Mouse (Mus musculus): ENCODE data around the gene Slc47a2.

The Slc47a2 gene

DNA sequence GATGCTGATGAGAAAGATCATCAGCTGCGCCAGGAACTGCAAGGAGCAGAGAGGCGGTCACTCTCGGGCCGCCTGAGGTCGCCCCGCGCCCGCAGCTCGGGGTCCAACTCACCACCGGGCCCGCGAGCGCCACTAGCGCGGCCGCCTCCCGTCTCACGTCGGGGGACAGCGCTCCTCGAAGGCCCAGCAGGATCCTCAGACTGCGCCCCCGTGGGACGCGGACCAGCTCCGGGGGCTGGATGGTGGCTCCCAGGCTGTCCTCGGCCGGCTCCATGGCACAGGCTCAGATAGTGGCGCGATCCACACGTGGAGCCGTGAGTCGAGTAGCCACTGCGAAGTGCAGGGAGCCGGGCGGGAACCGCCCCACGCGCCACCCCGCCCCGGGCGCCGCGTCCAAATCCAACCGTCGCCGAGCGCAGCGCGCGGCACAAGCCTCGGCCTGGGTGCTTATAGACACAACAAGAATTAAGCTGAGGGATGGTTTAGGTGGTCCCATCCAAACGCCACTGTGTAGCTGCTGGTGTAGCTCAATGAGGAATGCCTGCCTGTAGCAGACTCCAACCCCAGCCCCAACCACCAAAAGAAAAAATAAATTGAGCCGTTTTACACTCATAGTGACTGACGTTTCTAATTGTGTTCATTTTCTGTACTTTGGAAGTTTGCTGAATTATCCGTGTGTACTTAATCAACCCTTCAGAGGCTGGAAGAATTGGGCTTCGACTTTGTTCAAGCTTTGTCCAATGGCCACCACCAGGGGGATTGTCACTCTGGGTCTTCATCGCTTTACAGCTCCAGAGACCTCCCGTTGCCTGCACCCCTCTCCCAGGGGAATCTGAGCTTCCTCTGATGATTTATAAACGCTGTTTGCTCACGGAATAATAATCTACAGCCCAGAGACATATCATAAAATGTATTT, at the start of gene Slc47a2:
Slc47a2 (minus strand) TSS at position 356 of the 916 bp plus-strand sequence.
- Histone ChIP-seq H3K4me3 (replicated peaks; ENCODE audit: low read length) (peak within 1 kb of the TSS; percentile 74), H3K36me3 (ENCODE audit: insufficient read depth, low read length) (peaks cover 6% of the 10 kb centered on the region; the same call in 1 of the 2 replicates), H3K9me3 (ENCODE audit: low read length) (no peaks in the 10 kb centered on the region), H3K27me3 (ENCODE audit: insufficient read depth, low read length) (peaks cover 52% of the 10 kb centered on the region), H3K4me1 (replicated peaks; ENCODE audit: low read depth, low read length) (peaks cover 11% of the 10 kb centered on the region)
- TF ChIP-seq NANOG (IDR thresholded peaks at IDR 0.05; ENCODE audit: borderline replicate concordance, low read length): no peak
- peak; percentile 45 for TF ChIP-seq CTCF (conservative IDR thresholded peaks at IDR 0.05; ENCODE audit: low read length)
- no peak for TF ChIP-seq POU5F1 (IDR thresholded peaks at IDR 0.05; ENCODE audit: borderline replicate concordance, low read length)

DNA sequence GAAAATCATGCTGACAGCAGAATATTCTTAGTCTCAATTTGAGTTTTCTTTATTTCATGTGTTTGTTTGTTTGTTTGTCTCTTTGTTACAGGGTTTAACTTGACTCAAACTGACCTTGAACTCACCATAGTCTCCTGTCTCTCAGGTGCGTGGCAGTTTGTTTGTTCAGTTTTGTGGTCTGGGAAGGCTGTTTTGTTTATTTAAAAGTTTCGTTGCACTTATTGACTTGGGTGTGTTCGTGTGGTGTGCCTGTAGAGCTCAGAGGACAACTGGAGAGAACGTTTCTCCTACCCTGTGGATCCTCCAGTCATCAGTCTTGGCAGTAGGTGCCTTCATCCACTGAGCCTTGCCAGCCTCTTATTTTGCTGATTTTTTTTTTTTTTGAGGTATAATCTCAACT, 46.3 kb upstream of the Slc47a2 start:
- H3K27me3 ChIP-seq (ENCODE audit: insufficient read depth, low read length): no peaks in the 10 kb centered on the region
- H3K36me3 ChIP-seq (ENCODE audit: insufficient read depth, low read length): no peaks in the 10 kb centered on the region
- H3K9me3 ChIP-seq (ENCODE audit: low read length): peaks cover 35% of the 10 kb centered on the region
- TF ChIP-seq POU5F1 (IDR thresholded peaks at IDR 0.05; ENCODE audit: borderline replicate concordance, low read length): no peak
- TF ChIP-seq NANOG (IDR thresholded peaks at IDR 0.05; ENCODE audit: borderline replicate concordance, low read length): no peak
- TF ChIP-seq CTCF (conservative IDR thresholded peaks at IDR 0.05; ENCODE audit: low read length): no peak
- H3K4me3 ChIP-seq (replicated peaks; ENCODE audit: low read length): no peak overlapping the region
- peaks cover 5% of the 10 kb centered on the region; the same call in 1 of the 2 replicates for H3K4me1 ChIP-seq (replicated peaks; ENCODE audit: low read depth, low read length)

DNA sequence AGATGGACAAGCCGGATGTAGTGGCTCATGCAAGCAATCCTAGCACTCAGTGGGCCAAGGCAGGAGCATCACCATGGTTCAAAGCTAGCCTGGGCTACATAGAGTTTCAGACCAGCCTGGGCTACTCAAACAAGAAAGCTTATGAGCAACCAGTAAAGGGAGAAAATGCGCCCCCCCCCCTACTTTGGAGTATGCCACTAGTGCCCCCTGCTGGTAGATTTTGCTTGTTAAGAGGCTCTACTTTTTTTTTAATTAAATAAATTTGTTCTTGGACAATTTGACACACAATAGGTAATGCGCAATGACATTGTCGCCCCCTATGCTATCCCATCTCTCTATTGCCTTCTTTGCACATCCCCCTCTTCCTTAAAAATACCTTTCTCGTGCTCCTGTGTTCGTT, 45.4 kb upstream of the Slc47a2 start:
- TF ChIP-seq CTCF (conservative IDR thresholded peaks at IDR 0.05; ENCODE audit: low read length) (peak; percentile 52), NANOG (IDR thresholded peaks at IDR 0.05; ENCODE audit: borderline replicate concordance, low read length) (no peak)
- H3K4me1 ChIP-seq (replicated peaks; ENCODE audit: low read depth, low read length): peaks cover 5% of the 10 kb centered on the region; the same call in 1 of the 2 replicates
- H3K9me3 ChIP-seq (ENCODE audit: low read length): peaks cover 31% of the 10 kb centered on the region
- no peaks in the 10 kb centered on the region for H3K27me3 ChIP-seq (ENCODE audit: insufficient read depth, low read length)
- no peaks in the 10 kb centered on the region for H3K36me3 ChIP-seq (ENCODE audit: insufficient read depth, low read length)
- no peak overlapping the region for H3K4me3 ChIP-seq (replicated peaks; ENCODE audit: low read length)

DNA sequence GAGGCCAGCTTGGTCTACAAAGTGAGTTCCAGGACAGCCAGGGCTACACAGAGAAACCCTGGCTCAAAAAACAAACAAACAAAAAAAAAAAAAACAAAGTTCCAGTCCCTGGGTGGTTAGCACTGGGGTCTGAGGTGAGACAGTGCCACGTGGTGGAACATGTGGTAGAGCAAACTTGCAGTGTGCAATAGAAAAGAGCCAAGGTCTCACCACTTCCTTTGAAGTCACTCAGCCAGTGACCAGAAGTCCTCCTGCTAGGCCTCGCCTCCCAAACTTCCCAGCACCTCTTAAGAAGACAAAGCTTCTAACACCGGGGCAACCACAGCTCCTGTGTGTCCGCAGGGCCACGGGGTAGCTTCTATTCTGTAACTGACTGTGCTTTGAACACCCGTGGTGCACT, 44.6 kb upstream of the Slc47a2 start:
- Histone ChIP-seq H3K36me3 (ENCODE audit: insufficient read depth, low read length) (no peaks in the 10 kb centered on the region), H3K27me3 (ENCODE audit: insufficient read depth, low read length) (no peaks in the 10 kb centered on the region), H3K9me3 (ENCODE audit: low read length) (peaks cover 24% of the 10 kb centered on the region), H3K4me3 (replicated peaks; ENCODE audit: low read length) (no peak overlapping the region), H3K4me1 (replicated peaks; ENCODE audit: low read depth, low read length) (peaks cover 5% of the 10 kb centered on the region; the same call in 1 of the 2 replicates)
- TF ChIP-seq NANOG (IDR thresholded peaks at IDR 0.05; ENCODE audit: borderline replicate concordance, low read length): no peak
- TF ChIP-seq POU5F1 (IDR thresholded peaks at IDR 0.05; ENCODE audit: borderline replicate concordance, low read length): no peak
- TF ChIP-seq CTCF (conservative IDR thresholded peaks at IDR 0.05; ENCODE audit: low read length): no peak

DNA sequence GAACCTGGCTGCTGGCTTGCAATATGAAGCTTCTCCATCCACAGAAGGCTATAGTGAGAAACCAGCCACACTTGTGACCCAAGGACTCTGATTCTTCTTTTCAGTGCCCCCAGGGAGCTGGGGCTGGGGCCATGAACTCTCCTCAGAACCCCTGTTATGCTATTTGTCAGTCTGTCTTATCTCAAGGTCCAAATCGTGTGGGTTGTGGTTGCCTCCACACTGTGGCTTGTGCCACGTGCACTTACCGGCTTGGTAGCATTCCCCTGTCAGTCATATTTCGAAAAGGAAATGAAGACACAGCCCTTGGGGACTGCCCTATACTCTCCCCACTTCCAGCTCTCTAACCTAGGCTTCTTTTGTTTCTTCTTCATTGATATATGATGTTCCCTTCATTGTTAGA, 43.1 kb upstream of the Slc47a2 start:
- peaks cover 9% of the 10 kb centered on the region; the same call in 1 of the 2 replicates for H3K27me3 ChIP-seq (ENCODE audit: insufficient read depth, low read length)
- peaks cover 14% of the 10 kb centered on the region for H3K9me3 ChIP-seq (ENCODE audit: low read length)
- TF ChIP-seq POU5F1 (IDR thresholded peaks at IDR 0.05; ENCODE audit: borderline replicate concordance, low read length) (no peak), CTCF (conservative IDR thresholded peaks at IDR 0.05; ENCODE audit: low read length) (no peak), NANOG (IDR thresholded peaks at IDR 0.05; ENCODE audit: borderline replicate concordance, low read length) (no peak)
- no peaks in the 10 kb centered on the region for H3K36me3 ChIP-seq (ENCODE audit: insufficient read depth, low read length)
- H3K4me1 ChIP-seq (replicated peaks; ENCODE audit: low read depth, low read length): peaks cover 5% of the 10 kb centered on the region; the same call in 1 of the 2 replicates
- H3K4me3 ChIP-seq (replicated peaks; ENCODE audit: low read length): no peak overlapping the region

DNA sequence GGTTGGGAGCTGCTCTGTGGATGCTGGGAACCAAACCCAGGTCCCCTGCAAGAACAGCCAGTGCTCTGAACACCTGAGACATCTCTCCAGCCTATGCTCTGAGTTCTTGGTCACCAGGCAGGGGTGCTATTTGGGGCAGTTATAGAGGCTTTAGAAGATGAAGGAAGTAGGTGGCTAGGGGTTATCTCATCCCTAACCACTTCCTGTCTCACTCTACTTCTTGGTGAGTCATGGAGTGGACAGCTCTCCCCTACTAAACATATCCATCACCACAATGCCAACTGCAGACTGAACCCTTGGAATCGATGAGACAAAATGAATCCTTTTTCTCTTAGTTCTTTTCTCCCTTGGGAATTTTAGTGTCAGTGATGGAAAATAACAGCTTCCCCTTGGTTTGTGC, 38.6 kb upstream of the Slc47a2 start:
- TF ChIP-seq CTCF (conservative IDR thresholded peaks at IDR 0.05; ENCODE audit: low read length) (no peak), POU5F1 (IDR thresholded peaks at IDR 0.05; ENCODE audit: borderline replicate concordance, low read length) (no peak), NANOG (IDR thresholded peaks at IDR 0.05; ENCODE audit: borderline replicate concordance, low read length) (no peak)
- Histone ChIP-seq H3K4me3 (replicated peaks; ENCODE audit: low read length) (no peak overlapping the region), H3K27me3 (ENCODE audit: insufficient read depth, low read length) (peaks cover 51% of the 10 kb centered on the region), H3K36me3 (ENCODE audit: insufficient read depth, low read length) (no peaks in the 10 kb centered on the region), H3K4me1 (replicated peaks; ENCODE audit: low read depth, low read length) (peaks cover 15% of the 10 kb centered on the region; the same call in 1 of the 2 replicates), H3K9me3 (ENCODE audit: low read length) (0 out of 2 replicates have a peak, but pooled peaks cover 4% of the 10 kb centered on the region)

DNA sequence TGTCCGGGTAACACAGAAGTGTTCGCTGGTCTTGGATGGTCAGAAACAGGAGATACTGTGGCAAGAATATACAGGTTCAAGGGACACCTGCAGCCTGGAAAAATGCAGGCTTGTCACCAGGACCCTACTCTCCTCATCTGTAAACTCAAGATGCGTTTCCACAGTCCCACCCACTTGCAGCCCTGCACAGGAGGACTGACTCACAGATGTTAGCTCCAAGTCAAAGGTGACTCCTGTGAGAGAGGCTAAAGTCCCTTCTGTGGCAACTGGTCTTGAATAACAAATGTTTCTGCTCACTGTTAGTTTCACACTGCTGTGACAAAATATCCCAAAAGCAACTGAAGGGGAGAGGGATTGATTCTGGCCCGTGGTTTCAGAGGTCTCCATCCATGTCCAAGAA, 36.0 kb upstream of the Slc47a2 start:
- H3K4me1 ChIP-seq (replicated peaks; ENCODE audit: low read depth, low read length): peaks cover 15% of the 10 kb centered on the region; the same call in 1 of the 2 replicates
- 0 out of 2 replicates have a peak, but pooled peaks cover 4% of the 10 kb centered on the region for H3K9me3 ChIP-seq (ENCODE audit: low read length)
- peaks cover 70% of the 10 kb centered on the region for H3K27me3 ChIP-seq (ENCODE audit: insufficient read depth, low read length)
- TF ChIP-seq NANOG (IDR thresholded peaks at IDR 0.05; ENCODE audit: borderline replicate concordance, low read length) (no peak), POU5F1 (IDR thresholded peaks at IDR 0.05; ENCODE audit: borderline replicate concordance, low read length) (no peak), CTCF (conservative IDR thresholded peaks at IDR 0.05; ENCODE audit: low read length) (no peak)
- no peaks in the 10 kb centered on the region for H3K36me3 ChIP-seq (ENCODE audit: insufficient read depth, low read length)
- no peak overlapping the region for H3K4me3 ChIP-seq (replicated peaks; ENCODE audit: low read length)

DNA sequence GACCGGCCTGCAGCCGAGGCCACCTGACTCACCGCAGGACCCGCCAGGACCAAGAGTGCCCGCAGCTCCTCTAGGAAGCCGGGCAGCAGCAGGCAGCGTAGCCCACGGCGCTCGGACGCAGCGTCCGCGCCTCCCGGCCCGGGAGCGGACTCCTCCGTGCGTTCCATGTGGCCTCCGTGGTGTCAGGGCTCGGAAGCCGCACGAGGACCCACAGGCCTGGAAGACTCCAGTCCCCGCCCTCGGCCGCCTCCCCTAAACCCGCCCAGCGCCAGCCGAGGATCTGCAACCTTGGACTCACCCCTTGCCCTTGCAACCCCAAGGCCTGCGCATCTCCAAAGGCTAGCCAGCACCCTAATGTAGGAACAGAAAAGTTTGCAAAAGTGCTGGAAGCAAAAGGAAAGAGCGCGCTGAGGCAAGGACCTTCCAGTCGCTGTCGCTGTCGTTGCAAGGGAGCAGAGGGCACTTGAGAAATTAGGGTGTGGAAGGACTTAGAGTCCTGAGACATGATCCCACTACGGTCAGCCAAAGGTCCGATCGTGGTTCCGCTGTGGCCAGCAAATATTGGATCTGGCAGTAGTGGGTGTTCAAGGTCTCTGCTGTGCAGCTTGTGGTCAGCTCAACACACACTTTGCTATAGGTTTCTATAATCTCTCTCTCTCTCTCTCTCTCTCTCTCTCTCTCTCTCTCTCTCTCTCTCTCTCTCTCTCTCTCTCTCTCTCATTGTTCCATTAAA, 35.4 kb upstream of the Slc47a2 start, which contains the start of gene Slc47a1:
Slc47a1 (minus strand) TSS at position 465 of the 733 bp plus-strand sequence.
- Histone ChIP-seq H3K27me3 (ENCODE audit: insufficient read depth, low read length) (peaks cover 73% of the 10 kb centered on the region), H3K9me3 (ENCODE audit: low read length) (0 out of 2 replicates have a peak, but pooled peaks cover 4% of the 10 kb centered on the region), H3K4me3 (replicated peaks; ENCODE audit: low read length) (peak within 1 kb of the TSS; percentile 78), H3K4me1 (replicated peaks; ENCODE audit: low read depth, low read length) (peaks cover 15% of the 10 kb centered on the region; the same call in 1 of the 2 replicates), H3K36me3 (ENCODE audit: insufficient read depth, low read length) (no peaks in the 10 kb centered on the region)
- TF ChIP-seq CTCF (conservative IDR thresholded peaks at IDR 0.05; ENCODE audit: low read length): no peak
- no peak for TF ChIP-seq POU5F1 (IDR thresholded peaks at IDR 0.05; ENCODE audit: borderline replicate concordance, low read length)
- no peak for TF ChIP-seq NANOG (IDR thresholded peaks at IDR 0.05; ENCODE audit: borderline replicate concordance, low read length)
